Mouse (Mus musculus) lung, adult 2 months (tissue): ENCODE results near the gene Rora.
A peak's percentile ranks its signal among the peaks of the same experiment; 100 is the strongest.

Experiments
- CTCF ChIP-seq: fragments of 200-500 bp; IDR thresholded peaks from 2 replicates; pipeline ENCODE4 v1.5.1; 2011; ENCODE audit warnings: mild to moderate bottlenecking, low read length, control low read depth; ENCODE audit not compliant: insufficient read depth
- POLR2A ChIP-seq: fragments of 200-500 bp; IDR thresholded peaks from 2 replicates; pipeline ENCODE4 v1.6.1; 2011; ENCODE audit warnings: low read depth, mild to moderate bottlenecking, control low read depth, low read length, borderline replicate concordance; ENCODE audit errors: extremely low read depth

GRCm38 (mm10) chr9:69296418-69296817 lies 642.8 kb downstream of the Rora start:
- TF ChIP-seq POLR2A, result no peak
- TF ChIP-seq CTCF, result peak; percentile 33; the same call in 1 of the 2 replicates
